Mouse (Mus musculus): ENCODE measurements at regions not wholly inside any gene's neighbourhood (a gene's known extent, or its start where the extent isn't known, plus 50 kb on each side); places are given as distances from the start of the nearest gene placed in this dataset.

DNA sequence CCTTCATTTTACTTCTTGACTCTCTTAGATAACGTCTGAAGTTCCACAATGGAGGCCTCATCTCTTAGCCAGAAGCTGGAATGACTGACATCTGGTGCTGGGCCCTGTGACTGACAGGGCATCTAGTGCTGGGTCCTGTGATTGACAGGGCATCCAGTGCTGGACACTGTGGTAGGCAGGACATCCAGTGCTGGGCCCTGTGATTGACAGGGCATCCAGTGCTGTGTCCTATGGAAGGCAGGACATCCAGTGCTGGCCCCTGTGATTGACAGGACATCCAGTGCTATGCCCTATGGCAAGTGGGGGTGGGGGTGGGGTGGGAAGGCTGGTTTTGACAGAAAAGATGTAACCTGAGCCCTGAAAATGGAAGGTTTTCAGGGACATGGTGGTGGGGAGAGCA lies 52.1 kb upstream of the Lmo2 start:
- no peak for TF ChIP-seq CEBPB (IDR thresholded peaks at IDR 0.05; ENCODE audit: insufficient read depth, poor library complexity, severe bottlenecking)
- no peak for TF ChIP-seq POLR2A (IDR thresholded peaks at IDR 0.05; ENCODE audit: insufficient read length, low read depth)
- TF ChIP-seq TCF12 (IDR thresholded peaks at IDR 0.05; ENCODE audit: insufficient read depth, poor library complexity, severe bottlenecking): no peak

All from myocyte (in vitro differentiated cells).